Mouse (Mus musculus): Measurements from ENCODE around the gene Rasl10a.

DNA sequence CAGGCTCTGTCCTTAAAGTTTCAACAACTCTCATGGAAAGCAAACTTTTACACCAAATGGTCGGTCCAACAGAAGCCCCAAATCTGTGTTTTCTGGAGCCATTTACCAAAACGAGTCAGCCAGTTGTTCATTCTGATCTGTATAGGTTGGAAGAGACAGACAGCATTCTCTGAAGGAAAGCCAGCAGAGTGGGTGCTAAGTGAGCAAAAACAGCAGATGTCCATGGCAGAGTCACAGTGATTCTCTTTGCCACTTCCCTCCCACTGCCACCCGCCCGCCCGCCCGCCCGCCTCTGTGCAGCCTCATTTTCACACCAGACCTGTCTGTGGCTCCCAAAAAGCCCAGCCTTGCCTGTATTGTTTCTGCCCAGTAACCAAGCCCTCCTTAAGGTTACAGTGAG lies 29.7 kb upstream of the Rasl10a start:
- no peak for TF ChIP-seq CTCF (IDR thresholded peaks at IDR 0.05; ENCODE audit: low read depth, low read length)
- TF ChIP-seq POLR2A (IDR thresholded peaks at IDR 0.05; ENCODE audit: insufficient read depth, low read length) = no peak
- no peak for TF ChIP-seq EP300 (IDR thresholded peaks at IDR 0.05; ENCODE audit: insufficient read depth, low read depth, low read length)

Data from ES-Bruce4 (cell line).